8 mouse cellular contexts compared by ENCODE assay signal in genomic region chr11:77821648-77822047, GRCm38 (mm10). TPM values are rescaled to one million over a fixed set of nuclear protein-coding genes. Genes with fewer than 3 reads are reported as not detected.
DNase-seq lines count a peak whose midpoint lies in the region; ATAC-seq and TF ChIP-seq lines count a peak whose summit lies in the region.

No protein-coding gene starts in this region.

- dilution Hi-C loops in CH12.LX (cut with MboI; ENCODE audit: extremely low pct_ligation_motif_present, extremely low pct_unique_long_range_greater_than_20kb, low sequenced_read_pairs), result no loop called here

- no peaks in the 10 kb centered on the region for H3K9me3 ChIP-seq in kidney, embryonic 15.5 days (replicated peaks)
- H3K9me3 ChIP-seq in CH12.LX (replicated peaks; ENCODE audit: low read length), result no peaks in the 10 kb centered on the region
- no peaks in the 10 kb centered on the region for H3K9me3 ChIP-seq in kidney, postnatal 0 days (replicated peaks; ENCODE audit: low read length)
- no peaks in the 10 kb centered on the region for H3K9me3 ChIP-seq in heart, embryonic 10.5 days

- H3K4me1 ChIP-seq in kidney, embryonic 15.5 days, result peaks cover 4% of the 10 kb centered on the region; the same call in 1 of the 2 replicates
- H3K4me1 ChIP-seq in CH12.LX (ENCODE audit: control insufficient read depth in 1 of 2, insufficient read depth in 2 of 2), result peaks cover 0 to 18% of the 10 kb centered on the region in 2 experiments; a peak in 2 of 4 replicates
- no peaks in the 10 kb centered on the region for H3K4me1 ChIP-seq in kidney, postnatal 0 days (replicated peaks; ENCODE audit: insufficient read depth, low read length)
- H3K4me1 ChIP-seq in olfactory bulb, adult 2 months (ENCODE audit: control insufficient read depth, insufficient read depth, low read length), result peaks cover 19% of the 10 kb centered on the region
- peaks cover 21% of the 10 kb centered on the region; the same call in 1 of the 2 replicates for H3K4me1 ChIP-seq in heart, embryonic 10.5 days

- no peak overlapping the region for H3K4me3 ChIP-seq in kidney, embryonic 15.5 days (replicated peaks)
- H3K4me3 ChIP-seq in CH12.LX (replicated peaks in 1 of 3; ENCODE audit: low read depth in 2 of 3, low read length in 2 of 3, poor library complexity in 1 of 3), result no peak overlapping the region
- H3K4me3 ChIP-seq in kidney, postnatal 0 days (replicated peaks; ENCODE audit: low read depth, low read length), result no peak overlapping the region
- H3K4me3 ChIP-seq in olfactory bulb, adult 2 months (ENCODE audit: insufficient read depth, low read depth, low read length), result no peak overlapping the region
- H3K4me3 ChIP-seq in heart, embryonic 10.5 days, result no peak overlapping the region

- TF ChIP-seq RAD21 in CH12.LX (IDR thresholded peaks at IDR 0.05; ENCODE audit: low read depth, low read length), result peak; percentile 73

- H3K27ac ChIP-seq in kidney, embryonic 15.5 days, result no peak overlapping the region
- H3K27ac ChIP-seq in CH12.LX (ENCODE audit: insufficient read depth, low read depth), result no peak overlapping the region
- H3K27ac ChIP-seq in kidney, postnatal 0 days, result no peak overlapping the region
- H3K27ac ChIP-seq in olfactory bulb, adult 2 months (ENCODE audit: insufficient read depth, low read depth, low read length), result no peak overlapping the region
- no peak overlapping the region for H3K27ac ChIP-seq in heart, embryonic 10.5 days

- no peak for ATAC-seq in kidney, embryonic 15.5 days (replicated peaks; ENCODE audit: low FRiP score)
- ATAC-seq in kidney, postnatal 0 days (replicated peaks; ENCODE audit: low FRiP score, low read depth), result no peak

- no peaks in the 10 kb centered on the region for H3K79me2 ChIP-seq in CH12.LX (replicated peaks; ENCODE audit: control insufficient read depth, extremely low read depth, insufficient read depth, poor library complexity, severe bottlenecking)

- peak; percentile 71 for DNase-seq in kidney, adult 18-20 months
- peak; percentile 42 for DNase-seq in 416B (ENCODE audit: low read depth)
- DNase-seq in CH12.LX (ENCODE audit: extremely low read depth), result no peak
- peak; percentile 86 for DNase-seq in cerebellum, adult 9-10 months
- DNase-seq in kidney, postnatal 0 days (ENCODE audit: low spot score), result no peak
- DNase-seq in heart, embryonic 10.5 days (ENCODE audit: low spot score), result no peak

- 0 out of 2 replicates have a peak, but pooled peaks cover 4% of the 10 kb centered on the region for H3K27me3 ChIP-seq in kidney, embryonic 15.5 days
- no peaks in the 10 kb centered on the region for H3K27me3 ChIP-seq in CH12.LX (replicated peaks)
- no peaks in the 10 kb centered on the region for H3K27me3 ChIP-seq in kidney, postnatal 0 days (ENCODE audit: insufficient read depth, low read length)
- H3K27me3 ChIP-seq in heart, embryonic 10.5 days (ENCODE audit: insufficient read depth, poor library complexity, severe bottlenecking), result no peaks in the 10 kb centered on the region

- 29% methylated on average over 8 of the region's 8 CpGs for WGBS in kidney, embryonic 15.5 days
- 34% methylated on average over 8 of the region's 8 CpGs for WGBS in kidney, postnatal 0 days
- 30% methylated on average over 8 of the region's 8 CpGs for WGBS in olfactory bulb, adult 2 months
- WGBS in heart, embryonic 10.5 days, result 26% methylated on average over 8 of the region's 8 CpGs

- no peak overlapping the region for H3K4me2 ChIP-seq in kidney, embryonic 15.5 days
- no peak overlapping the region for H3K4me2 ChIP-seq in CH12.LX (ENCODE audit: insufficient read depth, low read depth, poor library complexity, severe bottlenecking)
- no peak overlapping the region for H3K4me2 ChIP-seq in kidney, postnatal 0 days (ENCODE audit: low read length)

- no peak overlapping the region for H3K9ac ChIP-seq in kidney, embryonic 15.5 days
- H3K9ac ChIP-seq in CH12.LX (ENCODE audit: insufficient read depth, low read depth), result no peak overlapping the region
- no peak overlapping the region for H3K9ac ChIP-seq in kidney, postnatal 0 days (ENCODE audit: low read depth, low read length)

- TF ChIP-seq CTCF in CH12.LX (conservative IDR thresholded peaks at IDR 0.05 in 1 of 2, IDR thresholded peaks at IDR 0.05 in 1 of 2; ENCODE audit: low read depth in 2 of 2, low read length in 2 of 2), result peak; percentile 84 to 92
- peak; percentile 62 for TF ChIP-seq CTCF in kidney, postnatal 0 days (IDR thresholded peaks at IDR 0.05; ENCODE audit: low read depth)
- TF ChIP-seq CTCF in olfactory bulb, adult 2 months (IDR thresholded peaks at IDR 0.05; ENCODE audit: insufficient read depth, low read depth, low read length), result peak; percentile 76; the same call in 1 of the 2 replicates

- peaks cover 66% of the 10 kb centered on the region for H3K36me3 ChIP-seq in kidney, embryonic 15.5 days
- H3K36me3 ChIP-seq in CH12.LX (replicated peaks in 1 of 2; ENCODE audit: control insufficient read depth in 1 of 2, insufficient read depth in 1 of 2, low read length in 1 of 2), result peaks cover 36 to 94% of the 10 kb centered on the region in 2 experiments
- peaks cover 54% of the 10 kb centered on the region for H3K36me3 ChIP-seq in kidney, postnatal 0 days (ENCODE audit: insufficient read depth, low read length)
- H3K36me3 ChIP-seq in heart, embryonic 10.5 days, result peaks cover 98% of the 10 kb centered on the region

- in situ Hi-C loops in CH12.LX (cut with MboI; ENCODE audit: low pct_ligation_motif_present, low pct_unique_long_range_greater_than_20kb, low sequenced_read_pairs), result no loop called here

- no peak for TF ChIP-seq POLR2A in CH12.LX (IDR thresholded peaks at IDR 0.05; ENCODE audit: low read depth, low read length)
- TF ChIP-seq POLR2A in olfactory bulb, adult 2 months (IDR thresholded peaks at IDR 0.05; ENCODE audit: insufficient read depth, low read depth, low read length), result no peak

- no peak for TF ChIP-seq EP300 in CH12.LX (IDR thresholded peaks at IDR 0.05; ENCODE audit: low read length)

TF ChIP-seq in CH12.LX, 34 proteins besides CTCF, POLR2A, EP300 and RAD21:
- TF ChIP-seq GABPA (IDR thresholded peaks at IDR 0.05; ENCODE audit: insufficient replicate concordance, low read depth, low read length) (no peak), MAX (IDR thresholded peaks at IDR 0.05; ENCODE audit: low read length) (0 out of 2 replicates have a peak, but pooled peaks have one; percentile 37), NELFE (IDR thresholded peaks at IDR 0.05; ENCODE audit: low read depth, low read length) (0 out of 2 replicates have a peak, but pooled peaks have one; percentile 30), SMC3 (IDR thresholded peaks at IDR 0.05; ENCODE audit: low read depth, low read length) (peak; percentile 57), TBP (conservative IDR thresholded peaks at IDR 0.05; ENCODE audit: low read depth, low read length) (no peak), SIN3A (IDR thresholded peaks at IDR 0.05; ENCODE audit: low read length) (no peak)

RNA-seq across cellular contexts. Expression of gene Gm10277, which starts 34.1 kb away (rescaled TPM):
- polyA plus RNA-seq in kidney, embryonic 15.5 days (2015; fragmentation: Nextera tagmentation; extraction: Ambion mirVana), result 1.5 and 2.3 TPM in 2 replicates
- total RNA-seq in CH12.LX (2012; rRNA removed), result 0.08 TPM in 1 of 2 replicates, not detected in the other
- total RNA-seq in CH12.LX (2014; rRNA removed), result not detected in 2 replicates
- 0.10 and 0.11 TPM in 2 replicates for polyA plus RNA-seq in CH12.LX (2012; ENCODE audit: insufficient read length, low read depth)
- 0.34 and 0.40 TPM in 2 replicates for polyA plus RNA-seq in kidney, postnatal 0 days (2015; fragmentation: Nextera tagmentation; extraction: Ambion mirVana)
- polyA plus RNA-seq in olfactory bulb, adult 2 months (2012; ENCODE audit: insufficient read depth, insufficient read length, low replicate concordance, missing spikeins), result not detected in 2 replicates
- polyA plus RNA-seq in heart, embryonic 10.5 days (2016; fragmentation: Nextera tagmentation; extraction: Ambion mirVana), result 1.1 and 1.6 TPM in 2 replicates

RNA-seq across cellular contexts. Expression of gene Myo18a, which starts 58.6 kb away (rescaled TPM):
- 30.4 and 31.8 TPM in 2 replicates for polyA plus RNA-seq in kidney, embryonic 15.5 days (2015; fragmentation: Nextera tagmentation; extraction: Ambion mirVana)
- total RNA-seq in CH12.LX (2012; rRNA removed), result 15.4 and 16.8 TPM in 2 replicates
- total RNA-seq in CH12.LX (2014; rRNA removed), result 5.2 and 6.3 TPM in 2 replicates
- polyA plus RNA-seq in CH12.LX (2012; ENCODE audit: insufficient read length, low read depth), result 24.8 and 29.5 TPM in 2 replicates
- polyA plus RNA-seq in kidney, postnatal 0 days (2015; fragmentation: Nextera tagmentation; extraction: Ambion mirVana), result 26.5 and 27.7 TPM in 2 replicates
- 284 TPM in 1 of 2 replicates, not detected in the other for polyA plus RNA-seq in olfactory bulb, adult 2 months (2012; ENCODE audit: insufficient read depth, insufficient read length, low replicate concordance, missing spikeins)
- polyA plus RNA-seq in heart, embryonic 10.5 days (2016; fragmentation: Nextera tagmentation; extraction: Ambion mirVana), result 95.5 and 153 TPM in 2 replicates

Comparison
In these comparisons a context has a peak if more than half of its experiments do, and no peak if none do; other contexts are left out.
1. DNase-seq: peak in kidney, adult 18-20 months (single experiment), 416B (single experiment) and cerebellum, adult 9-10 months (single experiment); none in CH12.LX (single experiment), kidney, postnatal 0 days (single experiment) and heart, embryonic 10.5 days (single experiment).
2. Peak in every context shown above with its lines, with median percentiles within 50 percentile points of each other: CTCF ChIP-seq.